Mouse (Mus musculus) midbrain, embryonic 13.5 days (tissue): Measurements from ENCODE around the gene Atg10. TPM values are rescaled to one million over a fixed set of nuclear protein-coding genes. Genes with fewer than 3 reads are reported as not detected.
A peak's percentile ranks its signal among the peaks of the same experiment; 100 is the strongest.

Source experiments
- ATAC-seq: fragments of 200-750 bp; cut with Nextera tagmentation; 2 replicates; pipeline ENCODE4 v1.8.0; 2017; ENCODE audit warnings: mild to moderate bottlenecking, moderate TSS enrichment, moderate library complexity
- H3K27ac ChIP-seq: fragments of 300-500 bp; sonication (generic); 2 replicates; pipeline ENCODE4 v1.5.1; 2015; ENCODE audit warnings: inconsistent platforms, mild to moderate bottlenecking, moderate library complexity
- H3K27me3 ChIP-seq: fragments of 300-500 bp; sonication (generic); 2 replicates; pipeline ENCODE4 v1.6.1; 2015; ENCODE audit warnings: mild to moderate bottlenecking, inconsistent platforms
- H3K36me3 ChIP-seq: fragments of 300-500 bp; sonication (generic); 2 replicates; pipeline ENCODE4 v1.6.1; 2015; ENCODE audit warnings: mild to moderate bottlenecking, inconsistent platforms
- H3K4me1 ChIP-seq: fragments of 300-500 bp; sonication (generic); replicated peaks from 2 replicates; pipeline ENCODE4 v1.6.1; 2015; ENCODE audit warnings: inconsistent platforms
- H3K4me2 ChIP-seq: fragments of 300-500 bp; sonication (generic); replicated peaks from 2 replicates; pipeline ENCODE4 v1.6.1; 2015; ENCODE audit warnings: moderate library complexity, mild to moderate bottlenecking, inconsistent platforms
- H3K4me3 ChIP-seq: fragments of 300-500 bp; sonication (generic); replicated peaks from 2 replicates; pipeline ENCODE4 v1.5.1; 2015; ENCODE audit warnings: mild to moderate bottlenecking, inconsistent platforms
- H3K9ac ChIP-seq: fragments of 300-500 bp; sonication (generic); replicated peaks from 2 replicates; pipeline ENCODE4 v1.6.1; 2015; ENCODE audit warnings: mild to moderate bottlenecking, inconsistent platforms
- H3K9me3 ChIP-seq: fragments of 300-500 bp; sonication (generic); 2 replicates; pipeline ENCODE4 v1.6.1; 2016; ENCODE audit warnings: mild to moderate bottlenecking, inconsistent platforms
- WGBS: fragments of 180-500 bp; shearing (Covaris S2); methylation state at CpG from one replicate; pipeline ENCODE4 v1.1.7; 2015; 5-methylcytosine and 5-hydroxymethylcytosine counted together
- polyA plus RNA-seq: library from polyadenylated mRNA; unstranded; fragments of >200 nt; fragmentation: Nextera tagmentation; extraction: Ambion mirVana; gene quantifications from 2 replicates; pipeline ENCODE4 v1.2.1, GENCODE M21; 2015

Atg10 gene
- polyA plus RNA-seq, 1 experiment from 2014 or later: 18.3 TPM

GRCm38 (mm10) chr13:90984073-90984472, 239.7 kb downstream of the Atg10 start:
- H3K9me3 ChIP-seq: no peaks in the 10 kb centered on the region
- ATAC-seq: no peak
- H3K27me3 ChIP-seq: no peaks in the 10 kb centered on the region
- H3K4me3 ChIP-seq: no peak overlapping the region
- no peaks in the 10 kb centered on the region for H3K4me1 ChIP-seq
- no peak overlapping the region for H3K27ac ChIP-seq
- H3K9ac ChIP-seq: no peak overlapping the region
- no peak overlapping the region for H3K4me2 ChIP-seq
- H3K36me3 ChIP-seq: no peaks in the 10 kb centered on the region
- WGBS: 91% methylated on average over 2 of the region's 2 CpGs

DNA sequence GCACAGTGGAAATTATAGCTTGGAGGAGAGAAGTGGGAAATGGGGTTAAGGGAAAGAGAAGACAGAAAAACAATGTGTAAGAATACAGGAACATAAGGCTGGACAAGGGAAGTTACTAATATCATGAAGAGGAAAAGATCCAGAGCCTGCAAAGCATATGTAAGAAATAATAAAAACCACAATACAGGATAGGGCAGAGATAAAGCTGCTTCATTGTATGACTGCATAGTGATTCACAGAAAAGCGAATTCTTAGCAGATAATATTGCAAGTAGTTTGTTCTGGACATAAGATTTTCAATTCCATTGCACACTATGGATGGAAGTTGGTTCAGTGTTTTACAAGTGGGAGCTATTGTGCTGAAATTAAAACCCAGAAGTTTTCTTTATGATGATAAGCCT, 242.0 kb downstream of the Atg10 start:
- ATAC-seq: no peak
- Histone ChIP-seq H3K4me2 (no peak overlapping the region), H3K9me3 (no peaks in the 10 kb centered on the region), H3K4me3 (no peak overlapping the region), H3K27ac (no peak overlapping the region), H3K9ac (no peak overlapping the region), H3K4me1 (no peaks in the 10 kb centered on the region), H3K27me3 (no peaks in the 10 kb centered on the region), H3K36me3 (no peaks in the 10 kb centered on the region)
- 88% methylated on average over 1 of the region's 1 CpGs for WGBS

GRCm38 (mm10) chr13:90980878-90981674, 242.7 kb downstream of the Atg10 start:
- Histone ChIP-seq H3K9me3 (no peaks in the 10 kb centered on the region), H3K27me3 (no peaks in the 10 kb centered on the region), H3K4me1 (no peaks in the 10 kb centered on the region), H3K4me2 (no peak overlapping the region), H3K27ac (no peak overlapping the region), H3K36me3 (no peaks in the 10 kb centered on the region), H3K9ac (no peak overlapping the region), H3K4me3 (no peak overlapping the region)
- 88% methylated on average over 6 of the region's 6 CpGs for WGBS
- no peak for ATAC-seq

DNA sequence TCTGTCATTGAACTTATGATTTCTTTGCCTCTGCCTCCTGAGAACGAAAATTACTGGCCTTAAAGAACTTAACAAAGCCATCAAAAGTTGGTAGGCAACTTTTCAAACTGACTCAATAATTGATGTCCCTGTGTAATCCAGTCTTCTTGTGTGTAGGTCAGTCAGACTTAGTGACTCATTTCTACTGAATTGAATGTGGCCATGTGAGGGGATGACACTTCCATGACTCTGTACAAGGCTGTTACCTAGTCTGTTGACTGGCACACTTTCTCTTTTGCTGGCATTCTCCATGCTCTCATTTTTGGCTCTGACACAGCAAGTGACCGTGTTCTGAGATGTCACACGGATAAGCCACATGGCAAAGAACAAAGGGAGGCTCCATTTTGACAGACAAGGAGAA, 246.7 kb downstream of the Atg10 start:
- no peak overlapping the region for H3K9ac ChIP-seq
- peaks cover 5% of the 10 kb centered on the region for H3K4me1 ChIP-seq
- no peak overlapping the region for H3K4me3 ChIP-seq
- no peaks in the 10 kb centered on the region for H3K27me3 ChIP-seq
- no peaks in the 10 kb centered on the region for H3K9me3 ChIP-seq
- no peak overlapping the region for H3K27ac ChIP-seq
- H3K4me2 ChIP-seq: no peak overlapping the region
- WGBS: 85% methylated on average over 3 of the region's 3 CpGs
- H3K36me3 ChIP-seq: no peaks in the 10 kb centered on the region
- ATAC-seq: no peak

- H3K9ac ChIP-seq: no peak overlapping the region
- no peak overlapping the region for H3K4me2 ChIP-seq
- H3K36me3 ChIP-seq: no peaks in the 10 kb centered on the region
- H3K9me3 ChIP-seq: no peaks in the 10 kb centered on the region
- no peak overlapping the region for H3K4me3 ChIP-seq
- peaks cover 10% of the 10 kb centered on the region for H3K4me1 ChIP-seq
- 38% methylated on average over 7 of the region's 7 CpGs for WGBS
- H3K27ac ChIP-seq: peak overlapping the region; percentile 35; the same call in 1 of the 2 replicates
- peak; percentile 75 for ATAC-seq
- no peaks in the 10 kb centered on the region for H3K27me3 ChIP-seq
Observed at GRCm38 (mm10) chr13:90973409-90973808, 250.4 kb downstream of the Atg10 start.

- Histone ChIP-seq H3K36me3 (no peaks in the 10 kb centered on the region), H3K4me1 (peaks cover 13% of the 10 kb centered on the region)
- WGBS: 85% methylated on average over 10 of the region's 10 CpGs
Observed at GRCm38 (mm10) chr13:90970259-90971017, 253.3 kb downstream of the Atg10 start.

DNA sequence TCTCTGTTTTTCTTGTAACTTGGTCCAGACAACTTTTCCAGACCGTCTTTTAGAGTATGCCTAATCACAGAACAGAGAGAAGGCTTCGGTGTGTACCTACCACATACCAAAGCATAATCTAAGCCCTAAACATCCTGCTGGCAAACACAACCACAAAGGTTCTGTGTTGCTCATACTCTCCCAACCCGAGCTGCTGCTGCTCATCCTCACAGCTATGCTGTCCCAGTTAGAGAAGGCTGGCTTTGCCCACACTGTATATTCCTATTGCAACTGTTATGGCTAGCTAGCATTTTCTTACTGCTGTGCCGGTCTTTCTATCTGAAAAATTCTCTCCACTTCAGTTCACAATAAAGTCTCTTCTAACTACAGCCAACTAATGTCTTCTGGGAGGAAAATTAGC, 254.8 kb downstream of the Atg10 start:
- WGBS: 72% methylated on average over 4 of the region's 4 CpGs

More at GRCm38 (mm10) chr13:90970259-90971017, 253.3 kb downstream of the Atg10 start:
- no peak for ATAC-seq
- Histone ChIP-seq H3K4me3 (no peak overlapping the region), H3K27ac (no peak overlapping the region), H3K9me3 (no peaks in the 10 kb centered on the region), H3K4me2 (no peak overlapping the region), H3K9ac (no peak overlapping the region), H3K27me3 (no peaks in the 10 kb centered on the region)

DNA sequence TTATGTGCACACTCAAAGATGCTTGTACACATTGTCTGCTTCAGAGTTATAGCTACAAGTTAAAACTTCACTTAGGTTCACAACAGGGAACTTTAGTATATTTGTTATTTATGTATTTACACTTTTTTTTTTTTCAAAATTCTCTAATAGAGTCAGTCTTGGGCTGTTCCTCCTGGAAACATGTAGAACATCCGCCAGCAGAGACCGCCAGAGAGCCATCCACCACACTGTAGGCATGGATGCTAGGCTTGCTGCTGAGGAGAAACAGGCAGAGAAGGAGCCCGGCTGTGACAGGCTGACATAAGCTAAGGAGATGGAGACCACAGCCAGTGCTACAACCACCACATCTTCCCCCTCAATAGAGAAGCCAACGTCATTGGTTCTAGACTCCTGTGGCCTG, 256.3 kb downstream of the Atg10 start:
- ATAC-seq: peak; percentile 94
- 6% methylated on average over 4 of the region's 4 CpGs for WGBS
- Histone ChIP-seq H3K9ac (no peak overlapping the region), H3K4me3 (no peak overlapping the region), H3K4me2 (no peak overlapping the region), H3K36me3 (no peaks in the 10 kb centered on the region), H3K27me3 (no peaks in the 10 kb centered on the region), H3K9me3 (no peaks in the 10 kb centered on the region), H3K27ac (no peak overlapping the region), H3K4me1 (peaks cover 15% of the 10 kb centered on the region)

More for the DNA sequence above, 254.8 kb downstream of the Atg10 start:
- Histone ChIP-seq H3K4me1 (peaks cover 13% of the 10 kb centered on the region), H3K9ac (no peak overlapping the region), H3K4me2 (no peak overlapping the region), H3K36me3 (no peaks in the 10 kb centered on the region), H3K27ac (no peak overlapping the region), H3K9me3 (no peaks in the 10 kb centered on the region), H3K27me3 (no peaks in the 10 kb centered on the region), H3K4me3 (no peak overlapping the region)
- no peak for ATAC-seq

DNA sequence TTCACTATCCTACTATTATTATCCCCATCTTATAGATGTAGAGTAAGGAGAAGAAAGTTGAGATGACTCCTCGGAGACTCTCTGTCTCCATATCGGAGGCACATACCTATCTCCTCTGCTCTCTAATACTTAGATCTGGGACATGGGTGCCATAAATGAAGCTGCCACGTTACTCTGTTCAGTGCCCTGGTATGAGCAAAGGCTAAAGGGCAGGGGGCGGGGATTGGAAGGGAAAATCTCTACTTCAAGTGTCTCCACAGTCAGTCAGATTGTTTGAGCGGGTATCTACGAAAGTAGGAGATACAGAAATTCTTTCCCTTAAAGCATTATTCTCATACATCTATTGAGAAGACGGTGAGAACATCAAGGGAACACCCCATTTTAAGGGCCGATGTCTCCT, 257.8 kb downstream of the Atg10 start:
- Histone ChIP-seq H3K36me3 (no peaks in the 10 kb centered on the region), H3K27me3 (no peaks in the 10 kb centered on the region), H3K4me2 (no peak overlapping the region), H3K9ac (no peak overlapping the region), H3K4me1 (peaks cover 15% of the 10 kb centered on the region), H3K9me3 (no peaks in the 10 kb centered on the region), H3K27ac (no peak overlapping the region), H3K4me3 (no peak overlapping the region)
- 83% methylated on average over 8 of the region's 8 CpGs for WGBS
- no peak for ATAC-seq

DNA sequence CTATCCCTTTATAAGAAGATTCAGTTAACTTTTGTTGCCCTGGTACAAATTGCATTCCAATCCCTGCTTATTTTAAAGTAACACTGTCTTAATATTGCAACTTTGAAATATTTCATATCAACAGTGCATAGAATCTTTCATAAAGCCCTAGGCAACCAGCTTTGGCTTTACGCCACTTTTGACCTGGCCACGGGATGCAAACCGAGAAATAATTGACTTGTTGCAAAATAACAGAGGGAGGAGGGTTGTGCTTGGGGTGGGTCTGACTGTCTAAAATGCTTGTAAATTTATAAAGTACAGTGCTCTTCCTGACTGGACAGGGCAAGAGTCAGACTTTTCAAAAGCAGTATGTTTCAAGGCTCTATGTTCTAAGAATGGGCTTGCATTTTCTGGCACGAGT, 259.3 kb downstream of the Atg10 start:
- WGBS: 82% methylated on average over 4 of the region's 4 CpGs

DNA sequence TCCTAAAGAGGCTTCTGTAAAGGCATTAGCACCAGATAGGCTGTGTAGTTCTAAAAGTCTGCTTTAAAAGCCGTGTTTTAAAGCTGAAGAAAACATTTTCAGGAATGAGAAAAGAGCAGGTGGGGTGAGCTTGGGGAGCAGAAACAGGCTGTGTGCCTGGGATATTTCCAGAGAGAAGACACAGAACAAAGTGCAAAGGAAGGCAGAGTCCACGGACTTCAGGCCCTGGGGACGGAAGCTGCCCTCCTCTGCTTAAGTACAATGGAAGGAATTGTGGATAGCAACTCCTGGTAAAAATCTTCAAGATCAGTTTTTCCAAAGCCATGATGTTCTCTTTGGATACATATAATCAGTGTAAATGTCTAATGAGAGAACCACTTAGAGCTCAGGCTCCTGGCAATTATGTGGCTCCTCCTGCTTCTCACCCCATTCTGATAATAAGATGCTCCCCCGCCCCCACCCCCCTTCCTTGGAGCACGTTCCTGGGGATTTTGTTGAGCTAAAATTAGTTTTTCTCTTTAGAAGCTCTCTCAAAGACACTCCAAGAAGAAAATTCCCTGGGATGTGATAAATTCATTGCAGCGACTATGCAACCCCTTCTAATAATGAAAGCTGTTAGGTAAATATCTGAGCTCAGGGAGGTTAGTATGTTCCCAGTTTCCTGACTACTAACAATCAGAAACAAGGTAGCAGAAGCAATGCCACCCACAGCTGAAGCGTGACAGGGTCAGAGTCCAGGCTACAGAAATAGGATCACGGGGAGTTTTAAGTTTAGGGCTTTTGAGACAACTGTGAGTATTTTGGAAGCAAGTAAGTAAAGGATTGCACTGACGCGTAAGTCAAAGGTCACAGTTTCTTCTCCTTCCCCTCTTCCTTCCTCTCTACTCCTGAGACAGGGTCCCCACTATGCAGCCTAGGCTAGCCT, 260.7 kb downstream of the Atg10 start:
- Histone ChIP-seq H3K4me1 (peaks cover 31% of the 10 kb centered on the region), H3K36me3 (no peaks in the 10 kb centered on the region), H3K27ac (no peak overlapping the region), H3K27me3 (no peaks in the 10 kb centered on the region), H3K4me2 (no peak overlapping the region), H3K9ac (no peak overlapping the region), H3K4me3 (no peak overlapping the region), H3K9me3 (no peaks in the 10 kb centered on the region)
- no peak for ATAC-seq
- 61% methylated on average over 10 of the region's 10 CpGs for WGBS

More for the DNA sequence above, 259.3 kb downstream of the Atg10 start:
- no peak overlapping the region for H3K4me2 ChIP-seq
- no peaks in the 10 kb centered on the region for H3K27me3 ChIP-seq
- no peak overlapping the region for H3K9ac ChIP-seq
- no peak for ATAC-seq
- no peaks in the 10 kb centered on the region for H3K36me3 ChIP-seq
- H3K4me3 ChIP-seq: no peak overlapping the region
- peaks cover 17% of the 10 kb centered on the region for H3K4me1 ChIP-seq
- no peaks in the 10 kb centered on the region for H3K9me3 ChIP-seq
- no peak overlapping the region for H3K27ac ChIP-seq
